Mouse (Mus musculus) midbrain, embryonic 12.5 days (tissue): ENCODE results near the gene Hist1h2be. TPM values are rescaled to one million over a fixed set of nuclear protein-coding genes. Genes with fewer than 3 reads are reported as not detected.
"Not testable (repeated sequence)": the region's sequence is repeated elsewhere in the genome, so short reads cannot be mapped to it uniquely, and the experiment has no call there.

Source experiments
- ATAC-seq: fragments of 200-750 bp; cut with Nextera tagmentation; 2 replicates; pipeline ENCODE4 v1.8.0; 2017; ENCODE audit warnings: low read depth, moderate TSS enrichment, moderate library complexity; ENCODE audit not compliant: low FRiP score
- H3K27ac ChIP-seq: fragments of 300-500 bp; sonication (generic); replicated peaks from 2 replicates; pipeline ENCODE4 v1.5.1; 2016; ENCODE audit warnings: mild to moderate bottlenecking
- H3K27me3 ChIP-seq: fragments of 300-500 bp; sonication (generic); 2 replicates; pipeline ENCODE4 v1.6.1; 2016; ENCODE audit warnings: mild to moderate bottlenecking
- H3K36me3 ChIP-seq: fragments of 300-500 bp; sonication (generic); 2 replicates; pipeline ENCODE4 v1.6.1; 2016
- H3K4me1 ChIP-seq: fragments of 300-500 bp; sonication (generic); 2 replicates; pipeline ENCODE4 v1.6.1; 2016
- H3K4me2 ChIP-seq: fragments of 300-500 bp; sonication (generic); replicated peaks from 2 replicates; pipeline ENCODE4 v1.6.1; 2016; ENCODE audit warnings: mild to moderate bottlenecking, moderate library complexity
- H3K4me3 ChIP-seq: fragments of 300-500 bp; sonication (generic); 2 replicates; pipeline ENCODE4 v1.5.1; 2016; ENCODE audit warnings: mild to moderate bottlenecking
- H3K9ac ChIP-seq: fragments of 300-500 bp; sonication (generic); replicated peaks from 2 replicates; pipeline ENCODE4 v1.6.1; 2016; ENCODE audit warnings: mild to moderate bottlenecking, moderate library complexity
- H3K9me3 ChIP-seq: fragments of 300-500 bp; sonication (generic); 2 replicates; pipeline ENCODE4 v1.6.1; 2016; ENCODE audit warnings: mild to moderate bottlenecking
- WGBS: fragments of 180-500 bp; shearing (Covaris S2); methylation state at CpG from one replicate; pipeline ENCODE4 v1.1.7; 2016; 5-methylcytosine and 5-hydroxymethylcytosine counted together
- polyA plus RNA-seq: library from polyadenylated mRNA; unstranded; fragments of >200 nt; fragmentation: Nextera tagmentation; extraction: Ambion mirVana; gene quantifications from 2 replicates; pipeline ENCODE4 v1.2.1, GENCODE M21; 2016

Hist1h2be gene
- polyA plus RNA-seq, 1 experiment from 2014 or later = 2.5 TPM

DNA sequence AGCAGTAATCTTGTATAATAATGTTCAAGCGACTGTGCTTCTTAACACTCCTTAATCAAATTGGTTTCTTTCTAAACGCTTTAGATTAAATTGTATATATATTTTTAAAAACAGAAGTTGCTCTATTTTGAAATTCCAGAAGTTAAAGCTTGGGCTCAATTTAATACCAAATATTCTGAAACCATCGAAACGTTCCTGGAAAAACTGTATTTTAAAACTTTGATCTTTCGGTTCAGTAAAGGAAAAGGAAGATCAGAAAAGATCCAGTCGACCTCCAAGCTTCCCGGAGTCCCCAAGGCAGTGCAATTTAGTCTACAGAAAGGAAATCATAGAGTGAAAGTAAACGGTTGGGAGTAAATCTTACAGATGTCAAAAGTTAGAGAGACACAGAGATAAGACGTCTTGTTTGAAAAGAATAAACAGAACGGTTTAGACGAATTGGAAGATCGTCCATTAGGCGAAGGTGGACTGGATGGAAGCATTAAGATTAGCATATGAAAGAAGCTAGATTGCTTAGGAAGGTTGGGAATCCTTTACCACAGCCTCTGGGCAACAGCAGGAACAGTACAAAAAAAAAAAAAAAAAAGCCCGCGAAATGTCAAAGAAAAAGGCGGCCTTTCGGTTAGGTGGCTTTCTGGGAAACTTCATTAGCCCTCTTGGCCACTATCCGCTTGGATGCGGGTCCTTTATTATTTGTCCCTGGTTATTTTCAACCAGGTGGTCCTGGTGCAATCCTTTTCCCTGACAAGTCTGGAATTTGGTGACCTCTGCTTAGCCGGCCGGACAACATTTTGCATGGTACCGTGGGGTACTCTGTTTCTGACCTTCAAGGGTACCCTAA, 34.6 kb downstream of the Hist1h2be start:
- peak overlapping the region; percentile 48 for H3K4me3 ChIP-seq
- H3K9me3 ChIP-seq = no peaks in the 10 kb centered on the region
- peak overlapping the region; percentile 60 for H3K4me2 ChIP-seq
- peak overlapping the region; percentile 44 for H3K9ac ChIP-seq
- peaks cover 34% of the 10 kb centered on the region for H3K4me1 ChIP-seq
- 2% methylated on average over 22 of the region's 22 CpGs for WGBS
- no peaks in the 10 kb centered on the region for H3K36me3 ChIP-seq
- peak overlapping the region; percentile 95 for H3K27ac ChIP-seq
- no peak; the same call in 1 of the 2 replicates for ATAC-seq
- no peaks in the 10 kb centered on the region for H3K27me3 ChIP-seq

DNA sequence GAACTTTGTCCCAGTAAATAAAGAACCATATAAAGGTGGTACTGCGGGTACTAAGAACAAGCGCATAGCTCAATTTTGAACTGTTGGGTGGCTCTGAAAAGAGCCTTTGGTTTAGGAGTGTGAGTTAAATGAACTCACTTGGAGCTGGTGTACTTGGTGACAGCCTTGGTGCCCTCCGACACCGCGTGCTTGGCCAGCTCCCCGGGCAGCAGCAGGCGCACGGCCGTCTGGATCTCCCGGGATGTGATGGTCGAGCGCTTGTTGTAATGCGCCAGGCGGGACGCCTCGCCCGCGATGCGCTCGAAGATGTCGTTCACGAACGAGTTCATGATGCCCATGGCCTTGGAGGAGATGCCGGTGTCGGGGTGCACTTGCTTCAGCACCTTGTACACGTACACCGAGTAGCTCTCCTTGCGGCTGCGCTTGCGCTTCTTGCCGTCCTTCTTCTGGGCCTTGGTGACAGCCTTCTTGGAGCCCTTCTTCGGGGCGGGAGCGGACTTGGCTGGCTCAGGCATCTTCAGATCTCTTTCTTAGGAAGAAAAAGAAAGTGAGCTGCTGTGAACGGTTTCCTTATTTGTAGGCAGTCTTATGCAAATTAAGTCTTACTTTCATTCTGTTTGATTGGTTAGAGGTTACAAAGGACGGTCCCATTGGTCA, 35.4 kb downstream of the Hist1h2be start:
- Histone ChIP-seq H3K9ac (peak overlapping the region; percentile 62), H3K4me2 (peak overlapping the region; percentile 77), H3K27ac (peak overlapping the region; percentile 95), H3K4me1 (peaks cover 34% of the 10 kb centered on the region), H3K4me3 (peak overlapping the region; percentile 48)
- H3K9me3 ChIP-seq, H3K27me3 ChIP-seq, H3K36me3 ChIP-seq: not testable (repeated sequence)
- peak; percentile 84 for ATAC-seq
- WGBS = under 1% methylated on average over 27 of the region's 36 CpGs

DNA sequence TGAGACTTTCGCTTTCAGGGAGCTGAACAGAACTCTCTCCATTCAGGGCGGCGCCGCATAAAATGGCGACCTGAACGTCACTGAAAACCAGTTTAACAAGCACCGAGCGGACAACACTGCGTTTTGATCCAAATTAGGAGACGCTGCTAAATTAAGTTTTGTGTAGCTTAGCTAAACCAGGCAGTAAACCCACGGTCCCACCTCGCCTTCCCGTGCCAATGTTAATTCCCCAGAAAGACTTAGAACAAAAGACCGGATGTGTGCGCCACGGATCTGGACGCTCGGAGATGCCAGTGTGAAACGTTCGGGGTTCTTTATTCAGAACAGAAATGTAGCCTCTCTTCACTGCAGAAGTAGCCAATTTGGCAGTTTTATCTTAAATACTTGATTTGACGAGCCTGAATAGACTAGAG, 35.9 kb downstream of the Hist1h2be start:
- Histone ChIP-seq H3K4me2 (peak overlapping the region; percentile 77), H3K4me1 (peaks cover 34% of the 10 kb centered on the region), H3K27ac (peak overlapping the region; percentile 95), H3K27me3 (no peaks in the 10 kb centered on the region), H3K4me3 (peak overlapping the region; percentile 48), H3K9me3 (no peaks in the 10 kb centered on the region), H3K9ac (peak overlapping the region; percentile 62), H3K36me3 (no peaks in the 10 kb centered on the region)
- ATAC-seq = peak; percentile 7; the same call in 1 of the 2 replicates
- WGBS = 0% methylated on average over 21 of the region's 21 CpGs

DNA sequence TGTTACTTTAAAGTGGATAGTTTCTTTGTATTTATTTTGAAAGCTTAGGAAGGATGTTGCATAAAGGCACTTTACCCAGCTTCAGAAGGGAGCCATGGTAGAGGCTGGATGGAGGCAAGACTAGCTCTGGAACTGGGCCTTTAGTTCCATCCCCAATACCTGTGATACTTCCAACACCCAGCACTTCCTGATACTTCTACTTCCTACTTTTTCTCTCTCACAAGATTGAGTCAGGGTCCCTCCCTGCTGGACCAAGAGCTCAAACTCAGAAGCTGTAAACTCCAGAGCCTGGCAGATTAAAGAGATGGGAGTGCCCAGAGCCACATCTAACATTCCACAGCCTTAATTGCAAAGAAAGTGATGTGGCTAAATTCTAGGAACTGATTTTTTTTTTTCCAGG, 36.6 kb downstream of the Hist1h2be start:
- peak overlapping the region; percentile 48; the same call in 1 of the 2 replicates for H3K4me3 ChIP-seq
- no peaks in the 10 kb centered on the region for H3K27me3 ChIP-seq
- peak overlapping the region; percentile 95 for H3K27ac ChIP-seq
- ATAC-seq = no peak
- H3K9ac ChIP-seq = peak overlapping the region; percentile 62; the same call in 1 of the 2 replicates
- no peaks in the 10 kb centered on the region for H3K36me3 ChIP-seq
- H3K4me2 ChIP-seq = peak overlapping the region; percentile 77
- peaks cover 34% of the 10 kb centered on the region for H3K4me1 ChIP-seq
- no peaks in the 10 kb centered on the region for H3K9me3 ChIP-seq

DNA sequence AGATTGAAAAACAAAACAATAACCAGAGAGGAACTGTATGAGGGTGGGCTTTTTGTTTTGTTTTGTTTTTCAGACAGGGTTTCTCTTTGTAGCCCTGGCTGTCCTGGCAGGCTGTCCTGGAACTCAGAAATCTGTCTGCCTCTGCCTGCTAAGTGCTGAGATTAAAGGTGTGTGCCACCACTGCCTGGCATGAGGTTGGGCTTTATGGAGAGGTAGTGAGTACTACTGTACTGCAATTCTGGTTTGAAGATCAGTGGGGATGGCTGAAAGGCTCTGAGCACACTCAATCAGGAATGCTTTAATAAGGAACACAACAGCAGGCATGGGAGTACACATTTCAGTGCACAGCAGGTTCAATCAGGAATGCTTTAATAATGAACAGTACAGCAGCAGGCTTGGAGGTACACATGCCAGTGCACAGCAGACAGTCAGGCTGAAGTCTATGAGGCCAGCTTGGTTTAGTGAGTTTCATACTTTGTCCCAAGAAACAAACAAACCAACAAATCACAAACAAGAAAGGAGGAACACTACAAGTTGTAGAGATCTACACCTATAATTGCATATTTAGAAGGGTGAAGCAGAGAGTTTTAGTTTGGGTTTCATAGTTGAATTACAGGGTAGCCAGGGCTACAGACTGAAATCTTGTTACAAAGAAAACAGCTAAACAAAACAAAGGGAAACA, 37.4 kb downstream of the Hist1h2be start:
- Histone ChIP-seq H3K27ac (peak overlapping the region; percentile 95), H3K4me2 (peak overlapping the region; percentile 82), H3K4me3 (no peak overlapping the region), H3K9ac (no peak overlapping the region), H3K4me1 (peaks cover 34% of the 10 kb centered on the region), H3K27me3 (no peaks in the 10 kb centered on the region), H3K9me3 (no peaks in the 10 kb centered on the region), H3K36me3 (no peaks in the 10 kb centered on the region)
- no peak for ATAC-seq

DNA sequence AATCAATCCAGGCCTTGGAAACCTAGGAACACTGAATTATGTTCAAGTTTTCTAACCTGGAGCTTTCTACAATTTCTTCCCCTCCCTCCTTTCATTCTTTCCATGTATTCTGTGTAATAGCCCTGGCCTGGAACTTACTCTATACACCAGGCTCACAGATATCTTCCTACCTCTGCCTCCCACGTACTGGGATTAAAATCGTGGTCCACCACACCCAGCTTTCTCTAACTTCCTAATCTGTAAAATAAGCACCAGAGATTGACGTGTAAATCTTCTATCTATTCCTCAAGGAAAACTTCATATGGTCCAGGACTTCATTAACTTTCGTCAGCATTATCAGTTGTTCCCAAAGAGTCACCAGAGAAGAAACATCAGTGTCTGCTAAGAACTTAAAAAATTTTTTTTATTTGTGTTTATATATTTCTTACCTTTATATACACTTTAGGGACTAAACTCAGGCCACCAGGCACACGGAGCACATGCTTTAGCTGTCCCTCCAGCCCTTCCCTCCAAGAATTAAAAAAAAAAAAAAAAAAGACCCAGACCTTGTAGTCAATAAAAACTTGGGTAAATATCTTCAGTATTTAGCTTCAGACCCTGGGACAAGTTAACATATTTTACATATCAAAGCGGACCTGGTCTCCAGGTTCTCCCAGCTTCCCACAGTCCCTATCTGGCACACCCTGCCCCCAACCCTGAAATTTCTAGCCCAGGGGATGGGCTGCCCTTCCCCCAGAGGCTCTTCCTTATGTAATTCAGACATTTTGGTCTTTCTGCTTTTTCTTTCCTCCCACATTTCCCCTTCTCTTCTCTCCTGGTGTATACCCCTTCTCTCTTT, 38.5 kb downstream of the Hist1h2be start:
- H3K9ac ChIP-seq = peak overlapping the region; percentile 70
- H3K9me3 ChIP-seq = no peaks in the 10 kb centered on the region
- peak overlapping the region; percentile 82 for H3K4me2 ChIP-seq
- no peaks in the 10 kb centered on the region for H3K36me3 ChIP-seq
- 4% methylated on average over 6 of the region's 6 CpGs for WGBS
- H3K27me3 ChIP-seq = no peaks in the 10 kb centered on the region
- peaks cover 34% of the 10 kb centered on the region for H3K4me1 ChIP-seq
- no peak for ATAC-seq
- peak overlapping the region; percentile 51 for H3K4me3 ChIP-seq
- peak overlapping the region; percentile 95 for H3K27ac ChIP-seq

DNA sequence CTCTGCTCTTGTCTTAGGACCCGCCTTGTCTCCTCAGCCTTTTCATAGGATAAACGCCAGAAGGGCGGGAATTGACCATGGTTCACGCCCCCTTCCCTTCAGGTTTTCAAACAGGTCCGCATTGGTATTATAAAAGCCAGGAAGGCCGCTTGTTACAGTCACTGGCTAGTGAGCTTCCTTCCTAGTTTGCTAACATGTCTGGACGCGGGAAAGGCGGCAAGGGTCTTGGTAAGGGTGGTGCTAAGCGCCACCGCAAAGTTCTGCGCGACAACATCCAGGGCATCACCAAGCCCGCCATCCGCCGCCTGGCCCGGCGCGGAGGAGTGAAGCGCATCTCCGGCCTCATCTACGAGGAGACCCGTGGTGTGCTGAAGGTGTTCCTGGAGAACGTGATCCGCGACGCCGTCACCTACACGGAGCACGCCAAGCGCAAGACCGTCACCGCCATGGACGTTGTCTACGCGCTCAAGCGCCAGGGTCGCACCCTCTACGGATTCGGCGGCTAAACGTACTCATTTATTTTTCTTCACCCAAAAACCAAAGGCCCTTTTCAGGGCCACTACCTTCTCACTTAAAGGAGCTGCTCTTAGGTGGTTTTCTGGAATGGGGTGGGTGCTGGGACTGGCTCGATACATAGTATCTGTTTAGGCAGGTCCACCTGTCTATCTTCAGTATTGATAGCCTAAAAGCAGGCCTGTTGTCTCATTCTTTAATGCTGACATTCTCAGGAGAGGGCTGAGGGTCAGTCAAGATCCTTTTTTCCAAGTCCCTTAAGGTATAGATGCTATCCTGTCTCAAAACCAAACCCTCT, 39.3 kb downstream of the Hist1h2be start, which contains the start of gene Hist1h4d:
Hist1h4d (plus strand) TSS at position 191 of the 811 bp plus-strand sequence.
- WGBS = under 1% methylated on average over 43 of the region's 43 CpGs
- Histone ChIP-seq H3K4me1 (peaks cover 38% of the 10 kb centered on the region), H3K27ac (peak within 1 kb of the TSS; percentile 95)

DNA sequence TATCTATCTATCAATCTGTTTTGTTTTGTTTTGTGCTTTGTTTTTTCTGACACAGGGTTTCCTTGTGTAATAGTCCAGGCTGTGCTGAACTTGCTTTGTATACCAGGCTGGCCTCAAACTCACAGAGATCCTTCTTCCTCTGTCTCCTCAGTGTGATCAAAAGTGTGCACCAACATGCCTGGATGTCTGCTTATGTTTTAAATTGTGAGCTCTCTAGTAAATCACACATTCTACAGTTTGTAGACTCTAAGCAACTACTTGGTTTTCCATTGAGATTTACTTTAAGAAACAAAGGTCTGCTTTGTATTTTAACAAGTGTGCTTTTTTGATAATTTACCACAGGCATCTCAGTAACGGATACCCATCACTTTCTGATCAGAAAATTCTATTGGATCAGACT, 43.1 kb downstream of the Hist1h2be start:
- H3K4me2 ChIP-seq = no peak overlapping the region
- no peak overlapping the region for H3K27ac ChIP-seq
- no peak overlapping the region for H3K9ac ChIP-seq
- H3K27me3 ChIP-seq = no peaks in the 10 kb centered on the region
- no peaks in the 10 kb centered on the region for H3K9me3 ChIP-seq
- no peak overlapping the region for H3K4me3 ChIP-seq
- 90% methylated on average over 1 of the region's 1 CpGs for WGBS
- H3K36me3 ChIP-seq = no peaks in the 10 kb centered on the region
- H3K4me1 ChIP-seq = peaks cover 32% of the 10 kb centered on the region
- ATAC-seq = no peak

More for the DNA sequence above, 39.3 kb downstream of the Hist1h2be start, which contains the start of gene Hist1h4d:
- Histone ChIP-seq H3K36me3 (no peaks in the 10 kb centered on the region), H3K9me3 (no peaks in the 10 kb centered on the region), H3K9ac (peak within 1 kb of the TSS; percentile 70), H3K4me2 (peak within 1 kb of the TSS; percentile 82), H3K4me3 (peak within 1 kb of the TSS; percentile 51), H3K27me3 (no peaks in the 10 kb centered on the region)
- ATAC-seq = peak; percentile 89

DNA sequence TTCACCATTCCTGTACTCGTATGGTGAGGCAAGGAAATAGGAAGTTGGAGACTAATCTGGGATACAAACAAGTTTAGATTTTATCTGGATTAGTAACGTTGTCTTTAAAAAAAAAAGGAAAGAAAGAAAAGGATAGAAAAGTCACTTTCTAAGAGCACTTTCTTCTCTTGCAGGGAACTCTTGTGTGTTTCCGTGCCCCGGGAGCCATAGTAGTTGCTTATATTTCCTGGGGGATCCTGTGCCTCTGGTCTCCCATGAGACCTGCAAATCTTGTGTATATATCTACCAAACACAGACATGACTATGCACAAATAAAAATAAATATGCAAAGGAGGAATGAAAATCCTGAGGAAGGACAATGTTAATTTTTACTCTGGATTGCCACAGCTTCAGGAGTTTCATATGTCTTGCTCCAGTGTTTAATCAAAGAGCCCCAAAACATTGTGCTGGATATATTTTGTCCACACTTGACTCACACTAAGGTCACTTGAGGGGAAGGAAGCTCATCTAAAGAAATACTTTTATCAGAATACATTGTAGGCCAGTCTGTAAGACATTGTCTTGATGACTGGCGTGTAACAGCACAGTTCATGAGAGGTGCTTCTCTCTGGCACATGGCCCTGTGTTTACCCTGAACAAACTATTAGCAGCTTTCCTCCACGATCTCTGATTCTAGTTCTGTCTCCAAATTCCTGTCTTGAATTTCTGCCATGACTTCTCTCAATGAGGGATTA, 43.9 kb downstream of the Hist1h2be start:
- Histone ChIP-seq H3K27ac (peak overlapping the region; percentile 80), H3K9me3 (no peaks in the 10 kb centered on the region), H3K4me2 (peak overlapping the region; percentile 66), H3K4me1 (peaks cover 30% of the 10 kb centered on the region), H3K9ac (peak overlapping the region; percentile 75), H3K4me3 (peak overlapping the region; percentile 47), H3K36me3 (no peaks in the 10 kb centered on the region), H3K27me3 (no peaks in the 10 kb centered on the region)
- 51% methylated on average over 6 of the region's 6 CpGs for WGBS
- ATAC-seq = no peak

DNA sequence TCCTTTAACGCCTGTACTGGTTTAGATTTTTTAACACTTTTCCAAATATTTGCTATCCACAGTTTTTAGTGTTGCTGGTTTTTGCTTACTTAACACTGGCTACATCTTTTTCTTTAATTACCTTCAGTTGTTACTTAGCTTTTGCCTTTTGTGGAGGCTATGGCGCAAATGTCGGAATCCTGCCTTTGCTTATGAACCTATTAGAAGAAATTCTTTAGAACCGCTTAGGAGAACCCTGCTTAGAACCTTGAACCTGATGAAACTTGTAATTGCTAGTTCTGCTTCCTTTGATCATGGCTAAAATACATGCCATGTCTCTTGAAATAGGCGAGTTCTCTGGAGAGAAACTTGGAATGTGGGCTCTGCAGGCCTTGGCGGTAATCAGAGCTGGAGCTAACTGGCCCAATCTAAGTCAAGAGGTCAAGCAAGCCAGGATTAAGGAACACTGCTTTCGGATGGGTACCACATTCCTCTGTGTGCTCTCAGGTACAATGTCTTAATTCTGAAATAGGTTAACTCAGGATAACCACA, 44.5 kb downstream of the Hist1h2be start:
- H3K4me2 ChIP-seq = peak overlapping the region; percentile 66
- H3K9me3 ChIP-seq = no peaks in the 10 kb centered on the region
- no peak for ATAC-seq
- peak overlapping the region; percentile 80 for H3K27ac ChIP-seq
- H3K9ac ChIP-seq = peak overlapping the region; percentile 75
- no peaks in the 10 kb centered on the region for H3K27me3 ChIP-seq
- H3K4me1 ChIP-seq = peaks cover 29% of the 10 kb centered on the region
- H3K36me3 ChIP-seq = no peaks in the 10 kb centered on the region
- WGBS = 2% methylated on average over 7 of the region's 7 CpGs
- peak overlapping the region; percentile 47 for H3K4me3 ChIP-seq
